ENCODE assay signal across 9 mouse cellular contexts in the genomic region with DNA sequence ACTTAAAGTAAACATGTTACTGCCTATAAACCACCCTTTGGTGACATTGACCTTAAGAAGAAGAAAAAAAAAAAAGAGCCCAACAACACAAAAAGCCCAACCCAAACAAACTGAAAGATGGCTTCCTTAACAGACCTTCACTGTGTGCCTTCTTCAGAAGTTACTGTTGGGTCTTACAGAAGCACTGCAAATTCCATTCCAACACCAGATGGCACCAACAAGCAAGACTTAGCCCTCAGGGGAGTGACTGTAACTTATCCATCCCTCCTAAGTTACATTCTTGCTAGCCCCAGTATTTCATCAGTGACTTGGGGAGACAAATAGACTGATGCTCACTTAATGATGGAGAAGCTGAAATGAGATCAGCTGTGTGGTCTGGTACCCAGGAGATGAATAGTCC. TPM values are rescaled to one million over a fixed set of nuclear protein-coding genes. Genes with fewer than 3 reads are reported as not detected.
DNase-seq lines count a peak whose midpoint lies in the region; ATAC-seq and TF ChIP-seq lines count a peak whose summit lies in the region.
"Had no signal": no experiment of that assay in that cellular context is flagged by ENCODE, and none has a peak within 500 bp of the region (broad histone marks: within the 10 kb centered on the region; RNA-seq: fewer than 3 reads in every experiment).

No protein-coding gene starts in this region.

- TF ChIP-seq CTCF in lung, embryonic 14.5 days (IDR thresholded peaks at IDR 0.05; ENCODE audit: low read depth) = peak; percentile 54
- no peak for TF ChIP-seq CTCF in lung, adult 2 months (IDR thresholded peaks at IDR 0.05; ENCODE audit: insufficient read depth, low read length)
- TF ChIP-seq CTCF in brain, embryonic 14.5 days (IDR thresholded peaks at IDR 0.05; ENCODE audit: borderline replicate concordance, extremely low read depth, insufficient read depth, insufficient read length) = peak; percentile 26; the same call in 1 of the 2 replicates

- no peak overlapping the region for H3K4me2 ChIP-seq in lung, embryonic 14.5 days
- no peak overlapping the region for H3K4me2 ChIP-seq in forebrain, embryonic 15.5 days (replicated peaks)

- no peak for ATAC-seq in lung, embryonic 14.5 days (ENCODE audit: insufficient read depth)
- peak; percentile 64 for ATAC-seq in megakaryocyte progenitor cell, adult 5-6 weeks (replicated peaks; ENCODE audit: poor library complexity)
- ATAC-seq in forebrain, embryonic 15.5 days (replicated peaks) = no peak

- no peaks in the 10 kb centered on the region for H3K27me3 ChIP-seq in lung, embryonic 14.5 days (ENCODE audit: insufficient read depth, low read length)
- H3K27me3 ChIP-seq in forebrain, embryonic 15.5 days = no peaks in the 10 kb centered on the region

- no peak overlapping the region for H3K27ac ChIP-seq in lung, embryonic 14.5 days (ENCODE audit: low read depth)
- no peak overlapping the region for H3K27ac ChIP-seq in forebrain, embryonic 15.5 days (replicated peaks)

- no peak for TF ChIP-seq POLR2A in lung, adult 2 months (IDR thresholded peaks at IDR 0.05; ENCODE audit: borderline replicate concordance, extremely low read depth, low read depth, low read length)
- TF ChIP-seq POLR2A in brain, embryonic 14.5 days (IDR thresholded peaks at IDR 0.05; ENCODE audit: borderline replicate concordance, extremely low read depth, insufficient read depth, insufficient read length, poor library complexity, severe bottlenecking) = no peak

- DNase-seq in embryo, embryonic 10.5 days (ENCODE audit: low spot score) = peak; percentile 18
- no peak for DNase-seq in embryo, embryonic 11 days
- DNase-seq in lung, embryonic 14.5 days = peak; percentile 66
- no peak for DNase-seq in lung, adult 2 months
- peak; percentile 51 for DNase-seq in brain, embryonic 14.5 days (ENCODE audit: low read depth)
- DNase-seq in neural tube, embryonic 10.5 days (ENCODE audit: extremely low spot score, low spot score) = no peak

- no peaks in the 10 kb centered on the region for H3K4me1 ChIP-seq in lung, embryonic 14.5 days (ENCODE audit: insufficient read depth)
- no peaks in the 10 kb centered on the region for H3K4me1 ChIP-seq in lung, adult 2 months (ENCODE audit: control insufficient read depth, insufficient read depth, low read length)
- peaks cover 7% of the 10 kb centered on the region; the same call in 1 of the 2 replicates for H3K4me1 ChIP-seq in forebrain, embryonic 15.5 days

- H3K9ac ChIP-seq in lung, embryonic 14.5 days = no peak overlapping the region
- no peak overlapping the region for H3K9ac ChIP-seq in forebrain, embryonic 15.5 days (replicated peaks)

- no peaks in the 10 kb centered on the region for H3K36me3 ChIP-seq in lung, embryonic 14.5 days (ENCODE audit: insufficient read depth)
- H3K36me3 ChIP-seq in forebrain, embryonic 15.5 days = no peaks in the 10 kb centered on the region
- H3K36me3 ChIP-seq: G1E had no signal

- H3K4me3 ChIP-seq in lung, embryonic 14.5 days (ENCODE audit: low read depth, low read length) = no peak overlapping the region
- H3K4me3 ChIP-seq in lung, adult 2 months (replicated peaks; ENCODE audit: extremely low read depth, low read depth, low read length) = no peak overlapping the region
- H3K4me3 ChIP-seq in forebrain, embryonic 15.5 days = no peak overlapping the region

- no peaks in the 10 kb centered on the region for H3K9me3 ChIP-seq in lung, embryonic 14.5 days (ENCODE audit: low read depth, low read length)
- no peaks in the 10 kb centered on the region for H3K9me3 ChIP-seq in forebrain, embryonic 15.5 days
- H3K9me3 ChIP-seq: G1E had no signal

RNA-seq across cellular contexts. Expression of gene Lrp11, which starts 11.6 kb away (rescaled TPM):
- 6.3 and 7.4 TPM in 2 replicates for polyA plus RNA-seq in lung, embryonic 14.5 days (2014; fragmentation: Nextera tagmentation; extraction: Ambion mirVana)
- polyA plus RNA-seq in lung, adult 2 months (2012; rRNA removed) = 4.0 and 7.4 TPM in 2 replicates
- polyA plus RNA-seq in brain, embryonic 14.5 days (2012; rRNA removed) = 51.2 and 59.9 TPM in 2 replicates
- total RNA-seq in megakaryocyte progenitor cell, adult 5-6 weeks (2015) = 0.69 and 1.1 TPM in 2 replicates
- 0.83 and 2.5 TPM in 2 replicates for total RNA-seq in megakaryocyte progenitor cell, adult 5-6 weeks (2017)
- polyA plus RNA-seq in forebrain, embryonic 15.5 days (2015; fragmentation: Nextera tagmentation; extraction: Ambion mirVana) = 41.6 and 43.6 TPM in 2 replicates

Comparison
In these comparisons a context has a peak if more than half of its experiments do, and no peak if none do; other contexts are left out.
1. DNase-seq: peak in embryo, embryonic 10.5 days (single experiment), lung, embryonic 14.5 days (single experiment) and brain, embryonic 14.5 days (single experiment); none in embryo, embryonic 11 days (single experiment), lung, adult 2 months (single experiment) and neural tube, embryonic 10.5 days (single experiment).